Mouse (Mus musculus): Measurements from ENCODE around the gene Ank2.
A peak's percentile ranks its signal among the peaks of the same experiment; 100 is the strongest.

Gene Ank2

GRCm38 (mm10) chr3:127293479-127293874 lies 205.7 kb downstream of the Ank2 start:
- no peak for DNase-seq (ENCODE audit: low spot score)

GRCm38 (mm10) chr3:127292864-127293478 lies 206.2 kb downstream of the Ank2 start:
- no peak for DNase-seq (ENCODE audit: low spot score)

- DNase-seq (ENCODE audit: low spot score), result no peak
Measured at GRCm38 (mm10) chr3:127282277-127282676, 216.9 kb downstream of the Ank2 start.

GRCm38 (mm10) chr3:127281390-127281789 lies 217.8 kb downstream of the Ank2 start:
- DNase-seq (ENCODE audit: low spot score), result no peak

GRCm38 (mm10) chr3:127280376-127280775 lies 218.8 kb downstream of the Ank2 start:
- DNase-seq (ENCODE audit: low spot score), result no peak

- no peak for DNase-seq (ENCODE audit: low spot score)
Measured at GRCm38 (mm10) chr3:127275953-127276352, 223.2 kb downstream of the Ank2 start.

GRCm38 (mm10) chr3:127272801-127273200 lies 226.3 kb downstream of the Ank2 start:
- no peak for DNase-seq (ENCODE audit: low spot score)

- no peak for DNase-seq (ENCODE audit: low spot score)
Measured at GRCm38 (mm10) chr3:127269616-127270015, 229.5 kb downstream of the Ank2 start.

- peak; percentile 43 for DNase-seq (ENCODE audit: low spot score)
Measured at GRCm38 (mm10) chr3:127267846-127268245, 231.3 kb downstream of the Ank2 start.

GRCm38 (mm10) chr3:127265732-127266131 lies 233.4 kb downstream of the Ank2 start:
- no peak for DNase-seq (ENCODE audit: low spot score)

- no peak for DNase-seq (ENCODE audit: low spot score)
Measured at GRCm38 (mm10) chr3:127265182-127265581, 234.0 kb downstream of the Ank2 start.

GRCm38 (mm10) chr3:127260786-127261166 lies 238.4 kb downstream of the Ank2 start:
- peak; percentile 35 for DNase-seq (ENCODE audit: low spot score)

GRCm38 (mm10) chr3:127260007-127260785 lies 239.0 kb downstream of the Ank2 start:
- peak; percentile 33 for DNase-seq (ENCODE audit: low spot score)

- DNase-seq (ENCODE audit: low spot score), result peak; percentile 31
Measured at GRCm38 (mm10) chr3:127258466-127259075, 240.6 kb downstream of the Ank2 start.

- DNase-seq (ENCODE audit: low spot score), result peak; percentile 70
Measured at GRCm38 (mm10) chr3:127257969-127258368, 241.2 kb downstream of the Ank2 start.

- peak; percentile 95 for DNase-seq (ENCODE audit: low spot score)
Measured at GRCm38 (mm10) chr3:127257279-127257925, 241.7 kb downstream of the Ank2 start.

- DNase-seq (ENCODE audit: low spot score), result peak; percentile 41
Measured at GRCm38 (mm10) chr3:127256681-127257080, 242.5 kb downstream of the Ank2 start.

GRCm38 (mm10) chr3:127250930-127251329 lies 248.2 kb downstream of the Ank2 start:
- no peak for DNase-seq (ENCODE audit: low spot score)

- DNase-seq (ENCODE audit: low spot score), result no peak
Measured at GRCm38 (mm10) chr3:127248611-127249010, 250.5 kb downstream of the Ank2 start.

- no peak for DNase-seq (ENCODE audit: low spot score)
Measured at GRCm38 (mm10) chr3:127246989-127247708, 252.0 kb downstream of the Ank2 start.

GRCm38 (mm10) chr3:127243928-127244642 lies 255.1 kb downstream of the Ank2 start:
- DNase-seq (ENCODE audit: low spot score), result peak; percentile 48
